Mouse (Mus musculus) CD4-positive naive resting alpha-beta T cell, adult 76 days (primary cell): ENCODE measurements around the gene Hnf4a. TPM values are rescaled to one million over a fixed set of nuclear protein-coding genes. Genes with fewer than 3 reads are reported as not detected.

Source experiments
- total RNA-seq: library from RNA; stranded (reverse); gene quantifications from one replicate; pipeline ENCODE4 v1.2.4, GENCODE M21; 2023

Gene Hnf4a
- total RNA-seq, result not detected

DNA sequence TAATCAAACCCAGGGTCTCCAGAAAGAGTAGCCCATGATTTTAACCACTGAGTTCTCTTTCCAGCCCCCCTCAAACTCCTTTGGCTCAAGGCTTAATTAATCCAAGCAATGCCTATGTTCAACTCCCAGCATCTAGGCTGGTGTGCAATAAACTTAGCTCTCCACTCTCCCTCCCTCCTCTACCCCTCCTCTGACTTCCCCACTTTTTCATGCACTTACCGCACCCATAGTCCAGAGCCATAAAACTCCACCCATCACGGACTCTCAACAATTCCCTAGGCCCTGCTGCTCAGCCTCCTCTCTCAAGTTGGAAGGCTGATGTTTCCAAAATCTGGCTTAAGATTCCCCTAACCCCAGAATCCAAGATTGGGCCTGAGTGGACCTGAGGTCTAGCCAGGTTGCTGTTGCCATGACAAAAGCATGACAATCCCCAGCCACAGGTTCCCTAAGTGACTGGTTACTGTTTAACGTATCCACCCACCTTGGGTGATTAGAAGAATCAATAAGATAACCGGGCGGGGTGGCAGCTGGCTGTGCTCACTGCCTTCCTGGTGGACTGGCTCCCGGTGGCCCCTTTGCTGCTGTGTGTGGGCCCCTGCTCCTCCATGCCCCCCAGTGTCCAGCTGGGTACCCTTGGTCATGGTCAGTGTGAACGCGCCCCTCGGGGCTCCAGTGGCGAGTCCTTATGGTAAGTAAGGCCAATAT is at the start of gene Hnf4a:
Gene Hnf4a, plus strand, starts transcription at position 509 of the 705 bp plus-strand sequence.

DNA sequence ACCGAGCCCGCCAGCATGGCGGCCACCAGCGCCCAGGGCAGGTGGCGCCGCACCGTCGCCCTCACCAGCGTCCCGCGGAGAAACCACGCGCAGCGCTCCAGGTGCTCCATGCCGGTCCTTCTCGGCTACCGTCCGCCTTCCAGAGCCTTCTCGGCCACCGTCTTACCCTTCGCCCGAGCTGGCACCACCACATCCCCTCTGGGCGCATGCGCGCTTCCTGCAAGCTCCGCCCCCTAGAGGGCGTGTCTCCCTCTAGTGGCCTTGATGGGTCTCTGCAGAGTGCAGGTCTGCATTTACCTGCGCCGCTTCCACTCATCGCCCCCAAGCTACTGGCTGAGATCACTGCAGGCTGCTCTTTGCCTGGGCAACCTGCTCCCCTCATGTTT is 34.1 kb upstream of the Hnf4a start, which contains the start of gene Fitm2:
Gene Fitm2, minus strand, starts transcription at position 164 of the 386 bp plus-strand sequence.

DNA sequence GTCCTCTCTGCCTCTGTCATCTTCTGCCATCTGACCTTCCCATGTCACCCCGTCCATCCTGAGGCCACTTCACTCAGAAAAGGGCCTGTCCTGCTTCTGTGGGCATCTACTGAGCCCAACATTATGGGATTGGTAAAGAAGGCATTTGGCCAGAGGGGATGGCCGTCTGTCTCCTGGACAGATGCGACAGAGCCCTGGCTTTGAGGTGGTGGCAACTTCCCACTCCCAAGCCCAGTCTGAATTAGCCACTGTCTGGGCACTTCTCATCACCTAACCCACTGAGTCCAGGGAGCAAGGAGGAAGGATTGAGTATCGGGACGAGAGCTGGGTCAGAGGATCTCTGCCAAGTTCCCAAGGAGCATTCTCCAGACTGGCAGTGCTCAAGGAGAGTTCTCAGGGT is 14.6 kb upstream of the Hnf4a start, which contains the start of gene R3hdml:
Gene R3hdml, plus strand, starts transcription at position 301 of the 400 bp plus-strand sequence.

DNA sequence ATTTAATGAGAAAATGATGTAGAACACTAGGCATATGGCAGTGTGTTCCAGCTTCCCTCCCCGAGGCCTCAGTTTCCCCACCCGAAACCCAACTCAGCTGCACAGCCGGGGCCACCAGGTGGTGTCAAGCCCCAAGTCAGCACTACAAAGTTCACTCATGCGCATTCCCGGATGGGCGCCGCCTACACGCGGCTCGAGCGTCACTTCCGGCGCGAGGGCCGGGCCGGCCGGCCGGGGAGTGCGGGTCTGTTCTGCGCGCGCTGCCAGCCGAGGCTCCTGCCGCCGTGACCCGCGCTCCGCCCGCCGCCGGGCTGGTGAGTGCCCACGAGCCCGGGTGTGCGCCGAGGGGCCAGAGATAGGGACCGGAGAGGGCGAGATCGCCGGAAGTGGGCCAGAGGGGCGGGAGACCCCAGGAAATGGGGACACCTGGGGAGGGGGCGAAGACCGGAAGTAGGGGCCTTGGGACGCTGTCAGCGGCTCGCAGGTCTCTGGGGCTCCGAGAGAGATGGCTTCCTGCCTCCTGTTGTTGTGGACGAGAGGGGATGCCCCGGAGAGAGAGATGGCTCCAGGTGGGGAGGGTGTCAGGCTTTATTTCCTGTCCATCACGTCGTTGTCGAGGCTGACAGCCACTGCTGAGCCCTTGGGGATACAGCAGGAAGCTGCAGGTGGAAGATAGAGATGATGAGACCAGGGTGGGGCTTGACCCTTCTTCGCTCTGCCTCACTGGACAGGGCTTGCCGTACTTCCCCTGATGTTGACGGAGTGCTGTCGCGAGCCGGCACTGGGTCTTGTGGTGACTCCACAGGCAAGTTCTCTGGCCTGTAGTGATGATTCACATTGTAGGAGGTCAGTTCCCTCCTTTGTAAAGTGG is 95.7 kb downstream of the Hnf4a start, which contains the start of gene Ttpal:
Gene Ttpal, plus strand, starts transcription at position 214 of the 871 bp plus-strand sequence.

Other genes starting within 250 kb of the Hnf4a start
- gene Jph2, start 108.8 kb upstream of the Hnf4a start, total RNA-seq, result not detected
- 169 TPM for gene Oser1, start 82.1 kb upstream of the Hnf4a start, total RNA-seq
- gene Gdap1l1, start 68.3 kb upstream of the Hnf4a start, total RNA-seq, result not detected
- 3.5 TPM for gene Fitm2, start 34.2 kb upstream of the Hnf4a start, total RNA-seq
- not detected for gene R3hdml, start 14.5 kb upstream of the Hnf4a start, total RNA-seq
- gene Ttpal, start 95.5 kb downstream of the Hnf4a start, total RNA-seq, result 70.4 TPM
- gene Serinc3, start 138.3 kb downstream of the Hnf4a start, total RNA-seq, result 603 TPM
- gene Pkig, start 151.6 kb downstream of the Hnf4a start, total RNA-seq, result 32.9 TPM
- gene Ada, start 243.4 kb downstream of the Hnf4a start, total RNA-seq, result 8.4 TPM